Mouse (Mus musculus) kidney, embryonic 15.5 days (tissue): ENCODE measurements around the gene Hoxd12. TPM values are rescaled to one million over a fixed set of nuclear protein-coding genes. Genes with fewer than 3 reads are reported as not detected.

Experiments used
- ATAC-seq: fragments of 200-750 bp; cut with Nextera tagmentation; replicated peaks from 2 replicates; pipeline ENCODE4 v1.8.0; 2017; ENCODE audit warnings: moderate TSS enrichment; ENCODE audit not compliant: low FRiP score
- H3K27ac ChIP-seq: fragments of 300-500 bp; sonication (generic); 2 replicates; pipeline ENCODE4 v1.5.1; 2015; ENCODE audit warnings: mild to moderate bottlenecking, inconsistent platforms
- H3K27me3 ChIP-seq: fragments of 300-500 bp; sonication (generic); 2 replicates; pipeline ENCODE4 v1.6.1; 2015; ENCODE audit warnings: inconsistent platforms
- H3K36me3 ChIP-seq: fragments of 300-500 bp; sonication (generic); 2 replicates; pipeline ENCODE4 v1.6.1; 2015; ENCODE audit warnings: inconsistent platforms
- H3K4me1 ChIP-seq: fragments of 300-500 bp; sonication (generic); 2 replicates; pipeline ENCODE4 v1.6.1; 2015; ENCODE audit warnings: inconsistent platforms
- H3K4me2 ChIP-seq: fragments of 300-500 bp; sonication (generic); 2 replicates; pipeline ENCODE4 v1.6.1; 2015; ENCODE audit warnings: moderate library complexity, mild to moderate bottlenecking, inconsistent platforms
- H3K4me3 ChIP-seq: fragments of 300-500 bp; sonication (generic); replicated peaks from 2 replicates; pipeline ENCODE4 v1.5.1; 2015; ENCODE audit warnings: mild to moderate bottlenecking, inconsistent platforms
- H3K9ac ChIP-seq: fragments of 300-500 bp; sonication (generic); 2 replicates; pipeline ENCODE4 v1.6.1; 2015; ENCODE audit warnings: mild to moderate bottlenecking, inconsistent platforms
- H3K9me3 ChIP-seq: fragments of 300-500 bp; sonication (generic); replicated peaks from 2 replicates; pipeline ENCODE4 v1.6.1; 2016; ENCODE audit warnings: inconsistent platforms
- WGBS: fragments of 180-500 bp; shearing (Covaris S2); methylation state at CpG from one replicate; pipeline ENCODE4 v1.1.7; 2015; ENCODE audit warnings: mixed read lengths; 5-methylcytosine and 5-hydroxymethylcytosine counted together
- polyA plus RNA-seq: library from polyadenylated mRNA; unstranded; fragments of >200 nt; fragmentation: Nextera tagmentation; extraction: Ambion mirVana; gene quantifications from 2 replicates; pipeline ENCODE4 v1.2.1, GENCODE M21; 2015

Hoxd12 gene
- polyA plus RNA-seq, 1 experiment from 2014 or later, result 6.4 TPM

DNA sequence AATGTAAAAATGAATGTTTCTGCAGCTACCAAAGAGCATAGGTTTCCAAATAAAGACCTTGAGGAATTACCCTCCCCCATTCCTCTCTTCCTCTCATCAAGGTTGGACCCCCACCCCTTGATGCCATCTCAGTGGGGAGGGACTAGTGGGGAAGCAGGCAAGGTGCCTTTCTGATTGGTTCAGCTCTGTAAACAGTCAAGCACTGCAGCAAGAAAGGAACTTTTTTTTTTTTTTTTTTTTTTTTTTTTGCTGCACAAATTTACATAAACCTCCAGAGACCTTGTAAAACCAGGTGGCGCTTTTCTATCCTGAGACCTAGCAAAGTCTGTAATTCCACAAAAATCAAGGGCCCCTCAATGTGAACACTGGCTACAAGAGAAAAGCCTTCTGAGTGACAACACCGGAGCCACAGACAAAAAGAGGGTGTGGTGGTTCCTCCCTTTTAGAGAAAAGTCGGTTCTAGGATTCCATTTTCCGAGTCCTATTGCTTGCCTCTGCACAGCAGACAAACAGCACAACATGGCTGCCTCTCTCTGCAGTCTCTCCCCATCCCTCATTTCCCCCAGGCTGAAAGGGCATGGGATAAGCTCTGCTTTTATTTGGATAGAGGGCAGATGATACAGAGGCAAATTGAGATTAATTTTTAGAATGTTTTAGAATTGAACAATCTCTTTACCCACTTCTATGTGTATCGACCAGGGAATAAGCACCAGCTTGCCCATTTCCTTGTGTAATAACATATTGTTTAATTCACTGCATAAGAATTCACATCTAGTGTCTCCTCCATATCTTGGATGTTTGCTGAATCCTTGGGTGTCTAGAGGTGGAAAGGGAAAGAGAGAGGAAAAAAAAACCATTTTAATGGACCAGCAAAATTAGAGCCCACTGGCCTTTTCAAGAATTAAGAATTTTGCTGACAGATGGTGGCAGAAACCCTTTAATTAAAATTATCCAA lies 34.9 kb downstream of the Hoxd12 start:
- Histone ChIP-seq H3K36me3 (no peaks in the 10 kb centered on the region), H3K4me1 (peaks cover 41% of the 10 kb centered on the region), H3K27ac (peak overlapping the region; percentile 96), H3K4me3 (peak overlapping the region; percentile 95), H3K9ac (no peak overlapping the region; the same call in 1 of the 2 replicates), H3K4me2 (peak overlapping the region; percentile 75), H3K27me3 (no peaks in the 10 kb centered on the region), H3K9me3 (no peaks in the 10 kb centered on the region)
- ATAC-seq, result no peak
- 20% methylated on average over 5 of the region's 5 CpGs for WGBS

DNA sequence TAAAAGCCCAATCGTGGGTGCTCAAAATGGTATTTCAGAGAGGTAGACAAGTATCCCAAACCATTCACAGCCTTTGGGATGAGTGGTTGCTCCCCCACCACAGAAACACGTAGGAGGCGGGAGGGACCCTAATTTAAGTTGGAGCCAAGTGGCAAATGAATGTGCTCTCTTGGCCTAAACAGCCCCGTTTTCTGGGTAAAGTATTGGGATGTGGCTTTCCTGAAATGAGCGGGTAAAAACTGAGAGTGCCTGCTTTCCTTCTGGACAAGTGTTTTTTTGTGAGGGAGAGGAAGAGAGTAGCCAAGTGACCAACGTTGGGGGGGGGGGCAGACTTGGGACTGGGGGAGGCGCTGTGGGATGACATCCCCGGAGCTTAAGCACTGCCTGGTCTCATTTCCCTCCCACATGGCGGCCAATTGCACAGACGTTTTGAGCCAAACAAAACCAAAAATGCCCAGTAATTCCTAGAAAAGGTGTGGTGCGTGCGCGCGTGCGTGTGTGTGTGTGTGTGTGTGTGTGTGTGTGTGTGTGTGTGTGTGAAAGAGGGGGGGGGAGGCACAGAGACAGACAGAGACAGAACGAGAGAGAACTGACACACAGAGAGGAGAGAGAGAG lies 36.2 kb downstream of the Hoxd12 start:
- Histone ChIP-seq H3K27ac (peak overlapping the region; percentile 96), H3K4me2 (peak overlapping the region; percentile 75), H3K27me3 (no peaks in the 10 kb centered on the region), H3K9me3 (no peaks in the 10 kb centered on the region), H3K4me1 (peaks cover 53% of the 10 kb centered on the region), H3K4me3 (peak overlapping the region; percentile 95), H3K36me3 (no peaks in the 10 kb centered on the region), H3K9ac (peak overlapping the region; percentile 99)
- WGBS, result under 1% methylated on average over 16 of the region's 16 CpGs
- no peak for ATAC-seq

DNA sequence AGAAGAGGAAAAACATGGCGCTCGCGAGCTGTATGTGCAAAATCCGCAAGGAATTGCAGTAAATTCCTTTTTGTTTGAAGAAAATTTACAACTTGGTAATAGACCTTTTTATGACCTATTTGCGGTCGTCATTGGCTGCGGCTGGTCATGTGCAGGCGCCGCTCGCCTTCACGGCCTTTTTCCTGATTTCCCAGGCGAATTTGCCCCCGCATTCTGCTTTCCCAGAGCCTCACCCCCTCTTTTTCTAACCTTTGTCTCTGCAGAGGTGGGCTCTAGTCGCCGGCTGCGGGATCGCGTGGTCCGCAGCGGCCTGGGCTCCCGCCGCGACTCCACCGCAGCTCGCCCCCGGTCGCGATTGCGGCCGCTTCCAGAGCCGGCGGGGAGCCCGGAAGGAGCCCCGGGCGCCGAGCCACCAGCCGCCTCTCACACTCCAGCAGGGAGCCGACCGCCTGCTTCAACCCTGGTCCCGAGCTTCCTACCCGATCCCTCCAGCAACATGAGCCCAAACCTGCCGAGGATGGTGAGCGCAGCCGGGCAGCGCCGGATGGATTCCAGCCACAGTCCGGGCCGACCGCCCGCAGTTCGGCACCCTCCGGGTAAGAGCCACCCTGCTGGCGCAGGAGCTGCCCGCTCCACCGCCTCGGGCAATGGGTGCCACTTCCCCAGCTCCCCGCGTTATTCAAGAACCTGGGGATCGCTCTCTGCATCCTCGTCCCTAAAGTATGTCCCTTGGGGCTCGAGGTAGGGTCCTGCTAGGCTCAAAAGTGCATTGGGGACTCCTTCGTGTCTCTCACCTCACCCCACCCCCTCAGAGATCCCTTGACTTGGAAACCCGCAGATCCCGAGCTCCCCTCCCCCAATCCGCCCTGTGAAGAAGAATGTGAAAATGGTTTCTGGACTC lies 37.2 kb downstream of the Hoxd12 start, which contains the start of the genes Hoxd3 and Hoxd4:
Gene Hoxd3 (plus strand): TSS at position 207 of the 901 bp plus-strand sequence.
Gene Hoxd4 (plus strand): TSS at position 209 of the 901 bp plus-strand sequence.
- Histone ChIP-seq H3K4me3 (peak within 1 kb of the TSS; percentile 95), H3K36me3 (no peaks in the 10 kb centered on the region), H3K9ac (peak within 1 kb of the TSS; percentile 99), H3K4me1 (peaks cover 61% of the 10 kb centered on the region), H3K9me3 (no peaks in the 10 kb centered on the region), H3K4me2 (peak within 1 kb of the TSS; percentile 75), H3K27ac (peak within 1 kb of the TSS; percentile 96), H3K27me3 (no peaks in the 10 kb centered on the region)
- ATAC-seq, result peak; percentile 16
- WGBS, result under 1% methylated on average over 65 of the region's 65 CpGs

DNA sequence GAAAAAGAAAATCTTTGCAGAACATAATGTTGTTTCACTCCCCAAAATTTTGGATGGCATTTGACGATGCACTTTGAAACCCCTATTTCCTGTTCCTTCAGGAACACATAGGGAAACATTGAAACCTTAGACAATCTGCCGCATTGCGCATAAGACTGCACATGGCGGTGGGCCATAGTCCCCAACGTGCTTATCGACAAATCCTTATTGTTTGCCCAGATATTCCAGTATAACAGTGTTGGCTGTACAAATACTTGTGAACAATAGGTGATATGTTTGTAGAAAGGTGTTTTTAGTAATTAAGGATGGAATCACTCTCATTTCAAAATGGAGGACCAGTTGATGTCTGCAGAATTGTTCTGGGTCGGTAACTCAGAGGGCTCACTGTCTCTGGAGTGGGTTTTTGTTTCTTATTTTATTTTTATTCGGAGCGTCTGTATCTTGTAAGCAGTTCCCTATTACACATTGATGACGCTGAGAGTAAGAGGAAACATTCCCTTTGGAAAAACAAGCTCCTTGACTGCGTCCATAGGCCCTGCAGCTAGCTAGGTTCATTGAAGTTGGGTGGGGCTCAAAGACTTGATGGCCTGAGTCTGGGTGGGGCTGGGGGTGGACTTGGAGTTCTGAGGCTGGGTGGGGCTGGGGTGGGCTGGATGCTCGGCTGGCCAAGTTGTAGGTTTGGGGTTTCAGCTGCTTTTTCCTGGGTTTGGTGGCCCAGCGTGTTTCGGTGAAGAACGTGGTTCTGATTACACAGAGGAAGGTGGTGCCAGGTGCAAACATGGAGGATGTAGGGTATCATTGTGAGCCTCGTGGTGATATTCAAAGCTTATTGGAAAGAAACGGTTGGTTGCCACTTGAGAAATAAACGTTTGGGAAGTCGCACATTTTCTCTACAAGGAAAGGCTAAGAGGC lies 38.7 kb downstream of the Hoxd12 start:
- no peaks in the 10 kb centered on the region for H3K9me3 ChIP-seq
- peak overlapping the region; percentile 96 for H3K27ac ChIP-seq
- peaks cover 60% of the 10 kb centered on the region for H3K4me1 ChIP-seq
- no peaks in the 10 kb centered on the region for H3K27me3 ChIP-seq
- no peak for ATAC-seq
- WGBS, result 4% methylated on average over 19 of the region's 19 CpGs
- H3K4me3 ChIP-seq, result peak overlapping the region; percentile 95
- no peaks in the 10 kb centered on the region for H3K36me3 ChIP-seq
- H3K9ac ChIP-seq, result peak overlapping the region; percentile 99
- peak overlapping the region; percentile 75 for H3K4me2 ChIP-seq

DNA sequence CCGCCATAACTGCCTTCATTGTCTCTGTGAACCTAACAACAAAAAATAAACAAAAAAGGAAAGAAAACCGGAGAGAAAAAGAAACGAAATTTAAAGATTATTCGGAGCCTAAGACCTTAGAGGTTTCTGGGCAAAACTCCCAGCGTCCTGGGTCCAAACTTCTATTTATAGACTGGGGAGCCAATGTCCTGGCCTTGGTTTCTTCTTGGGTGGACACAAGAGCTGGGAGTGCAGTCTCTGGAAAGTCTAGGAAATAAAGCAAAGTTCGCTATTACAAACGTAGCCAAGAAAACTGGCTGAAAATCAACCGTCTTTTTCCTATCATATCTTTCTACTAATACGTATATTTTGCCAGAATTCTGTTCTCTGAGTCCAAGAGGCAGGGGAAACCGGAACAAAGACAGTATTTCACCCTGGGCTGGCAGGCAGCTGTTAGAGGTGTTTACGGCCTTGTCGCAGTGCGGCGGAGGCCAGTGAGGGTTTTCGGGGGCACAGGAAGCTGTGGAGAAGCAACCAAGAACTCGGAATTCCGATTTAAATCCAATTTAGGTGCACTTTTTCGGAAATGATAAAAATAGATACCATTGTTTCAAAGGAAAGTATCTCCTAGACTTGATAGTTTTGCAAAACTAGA lies 39.5 kb downstream of the Hoxd12 start:
- Histone ChIP-seq H3K4me2 (peak overlapping the region; percentile 75), H3K9ac (peak overlapping the region; percentile 99)
- 2% methylated on average over 18 of the region's 18 CpGs for WGBS

DNA sequence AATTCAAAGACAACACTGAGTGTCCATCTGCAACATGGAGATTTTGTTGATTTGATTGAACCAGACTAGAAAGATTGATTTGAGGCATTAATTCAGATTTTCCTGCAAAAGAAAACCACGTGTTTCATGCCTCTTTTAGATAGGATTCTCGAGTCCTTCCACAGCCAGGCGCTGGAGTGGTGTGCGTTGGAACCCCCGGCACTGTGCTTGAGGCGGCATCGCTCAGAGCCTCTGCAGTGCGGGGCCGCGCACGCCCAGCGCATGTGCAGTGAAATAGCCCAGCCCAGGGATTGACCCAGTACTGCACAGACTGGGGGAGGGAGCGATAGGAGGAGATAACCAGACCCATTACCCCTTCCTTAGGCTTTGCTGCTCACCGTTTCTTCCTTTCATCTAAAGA lies 40.1 kb downstream of the Hoxd12 start:
- Histone ChIP-seq H3K9me3 (no peaks in the 10 kb centered on the region), H3K9ac (peak overlapping the region; percentile 99), H3K4me1 (peaks cover 61% of the 10 kb centered on the region), H3K4me3 (peak overlapping the region; percentile 95), H3K27ac (peak overlapping the region; percentile 96), H3K36me3 (no peaks in the 10 kb centered on the region), H3K27me3 (no peaks in the 10 kb centered on the region), H3K4me2 (peak overlapping the region; percentile 75)
- peak; percentile 82 for ATAC-seq
- WGBS, result 1% methylated on average over 14 of the region's 14 CpGs

More for the DNA sequence above, 39.5 kb downstream of the Hoxd12 start:
- Histone ChIP-seq H3K4me1 (peaks cover 61% of the 10 kb centered on the region), H3K27me3 (no peaks in the 10 kb centered on the region), H3K9me3 (no peaks in the 10 kb centered on the region), H3K27ac (peak overlapping the region; percentile 96), H3K4me3 (peak overlapping the region; percentile 95), H3K36me3 (no peaks in the 10 kb centered on the region)
- no peak for ATAC-seq

DNA sequence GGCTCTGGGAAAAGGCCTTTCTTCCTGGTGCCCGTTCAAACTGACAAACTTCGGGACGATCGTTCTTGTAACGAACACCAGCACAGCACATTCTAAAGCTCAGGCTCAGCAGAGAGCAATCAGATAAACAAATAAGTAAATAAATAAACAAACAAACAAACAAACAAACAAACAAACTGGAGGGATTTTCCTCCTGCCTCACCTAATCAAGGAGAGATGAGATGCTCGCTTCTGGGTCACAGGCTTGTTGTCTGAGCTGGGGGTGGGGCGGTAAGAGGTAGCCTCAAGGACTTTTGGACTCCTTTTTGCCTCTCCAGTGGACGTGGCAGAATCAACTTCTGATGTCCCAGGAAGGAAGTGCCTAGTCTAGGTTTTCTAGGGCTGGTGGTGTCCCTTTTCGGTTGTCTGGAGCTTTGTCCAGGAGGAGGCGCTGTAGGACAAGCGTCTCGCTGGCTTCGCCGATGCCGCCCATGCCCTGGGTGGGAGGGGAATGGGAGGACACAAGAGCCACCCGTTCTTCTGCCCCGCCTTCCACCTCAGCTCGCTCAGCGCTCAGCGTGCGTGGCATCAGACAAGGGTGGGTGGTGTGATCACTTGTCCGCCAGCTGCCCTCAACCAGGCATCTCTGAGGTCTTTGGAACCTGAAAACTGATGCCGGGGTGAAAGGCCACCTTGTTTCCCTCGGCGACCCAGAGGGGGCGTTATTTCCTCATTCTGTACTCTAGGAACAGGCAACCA lies 40.9 kb downstream of the Hoxd12 start:
- 3% methylated on average over 26 of the region's 26 CpGs for WGBS
- Histone ChIP-seq H3K9me3 (no peaks in the 10 kb centered on the region), H3K4me3 (peak overlapping the region; percentile 95), H3K27me3 (no peaks in the 10 kb centered on the region), H3K4me1 (peaks cover 61% of the 10 kb centered on the region), H3K36me3 (no peaks in the 10 kb centered on the region), H3K27ac (peak overlapping the region; percentile 96), H3K9ac (peak overlapping the region; percentile 99; the same call in 1 of the 2 replicates), H3K4me2 (peak overlapping the region; percentile 75)
- peak; percentile 77 for ATAC-seq

DNA sequence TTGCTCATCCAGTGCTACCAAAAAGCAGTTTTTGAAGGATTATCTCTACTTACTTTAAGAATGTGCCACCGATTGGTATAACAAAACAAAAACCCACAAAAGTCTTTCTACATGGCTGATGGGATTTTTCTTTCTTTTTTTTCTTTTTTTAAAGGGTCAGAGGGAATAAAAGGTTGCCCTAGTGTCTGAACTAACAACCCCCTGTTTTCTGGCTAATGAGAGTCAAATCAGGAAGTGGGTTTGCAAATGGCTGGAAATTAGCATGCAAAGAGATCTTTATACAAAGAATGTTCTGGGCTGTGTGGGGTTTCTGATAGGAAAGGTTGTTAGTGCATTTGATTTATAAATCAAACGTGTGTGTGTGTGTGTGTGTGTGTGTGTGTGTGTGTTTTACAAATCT lies 45.6 kb downstream of the Hoxd12 start:
- Histone ChIP-seq H3K27ac (0 out of 2 replicates have a peak overlapping the region, but pooled peaks have one; percentile 85), H3K4me1 (peaks cover 90% of the 10 kb centered on the region), H3K36me3 (peaks cover 2% of the 10 kb centered on the region; the same call in 1 of the 2 replicates), H3K9me3 (no peaks in the 10 kb centered on the region), H3K4me2 (peak overlapping the region; percentile 65), H3K4me3 (no peak overlapping the region), H3K27me3 (no peaks in the 10 kb centered on the region), H3K9ac (no peak overlapping the region)
- WGBS, result 17% methylated on average over 2 of the region's 2 CpGs
- no peak for ATAC-seq

DNA sequence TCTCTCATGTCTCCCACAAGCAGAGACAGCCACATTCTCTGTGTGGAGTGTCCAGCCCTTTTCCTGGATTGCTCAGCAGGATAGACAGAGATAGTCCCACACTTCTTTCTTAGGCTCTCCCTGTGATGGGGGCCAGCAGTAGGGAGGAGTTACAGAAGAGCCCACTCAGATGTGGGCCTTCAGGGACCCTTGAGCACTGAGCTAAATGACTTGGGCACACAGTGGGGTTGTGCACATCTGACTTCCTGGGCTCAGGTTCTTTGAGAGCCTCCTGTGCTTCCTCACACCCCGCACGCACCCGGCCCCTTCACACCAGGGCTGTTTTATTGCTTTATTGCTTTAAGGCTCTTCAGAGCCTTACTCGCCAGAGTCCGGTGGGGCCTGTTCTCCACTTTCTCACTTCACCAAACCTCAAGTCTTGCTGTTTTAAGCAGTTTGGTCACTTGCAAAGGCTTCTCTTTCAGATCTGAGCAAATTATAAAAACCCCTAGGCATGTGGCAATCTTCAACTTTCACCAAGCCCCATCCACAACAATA lies 46.2 kb downstream of the Hoxd12 start:
- no peaks in the 10 kb centered on the region for H3K9me3 ChIP-seq
- H3K9ac ChIP-seq, result peak overlapping the region; percentile 2; the same call in 1 of the 2 replicates
- 18% methylated on average over 5 of the region's 5 CpGs for WGBS
- 0 out of 2 replicates have a peak overlapping the region, but pooled peaks have one; percentile 1 for H3K4me3 ChIP-seq
- ATAC-seq, result no peak
- H3K4me2 ChIP-seq, result peak overlapping the region; percentile 65
- H3K4me1 ChIP-seq, result peaks cover 89% of the 10 kb centered on the region
- H3K27ac ChIP-seq, result peak overlapping the region; percentile 85
- H3K27me3 ChIP-seq, result no peaks in the 10 kb centered on the region
- peaks cover 8% of the 10 kb centered on the region; the same call in 1 of the 2 replicates for H3K36me3 ChIP-seq
